9 mouse cellular contexts compared by ENCODE assay signal in genomic region chr2:30237881-30238280, GRCm38 (mm10). TPM values are rescaled to one million over a fixed set of nuclear protein-coding genes. Genes with fewer than 3 reads are reported as not detected.
A peak's percentile ranks its signal among the peaks of the same experiment; 100 is the strongest.
DNase-seq lines count a peak whose midpoint lies in the region; ATAC-seq lines count a peak whose summit lies in the region.
"Had no signal": no experiment of that assay in that cellular context is flagged by ENCODE, and none has a peak within 500 bp of the region (broad histone marks: within the 10 kb centered on the region; RNA-seq: fewer than 3 reads in every experiment).

No protein-coding gene starts in this region.

- intact Hi-C loops in heart, postnatal 25 days (cut with DNase I): loop anchor here (1.0 to 2.0 kb wide), 3 partner anchors 32 to 59 kb away; partner anchors contain the start of genes Kyat1 and Spout1

- H3K27me3 ChIP-seq in heart, embryonic 10.5 days (ENCODE audit: insufficient read depth, poor library complexity, severe bottlenecking): no peaks in the 10 kb centered on the region
- H3K27me3 ChIP-seq in embryonic facial prominence, embryonic 10.5 days (replicated peaks; ENCODE audit: low read depth, poor library complexity, severe bottlenecking): no peaks in the 10 kb centered on the region
- H3K27me3 ChIP-seq in heart, embryonic 14.5 days (ENCODE audit: control insufficient read depth, insufficient read depth, low read length): no peaks in the 10 kb centered on the region
- no peaks in the 10 kb centered on the region for H3K27me3 ChIP-seq in liver, embryonic 16.5 days (ENCODE audit: control insufficient read depth, insufficient read depth, low read depth, low read length)
- H3K27me3 ChIP-seq in neural tube, embryonic 14.5 days (ENCODE audit: control insufficient read depth, insufficient read depth, low read length): no peaks in the 10 kb centered on the region

- peak overlapping the region; percentile 91 for H3K9ac ChIP-seq in heart, embryonic 14.5 days (ENCODE audit: low read length)
- peak overlapping the region; percentile 95 for H3K9ac ChIP-seq in liver, embryonic 16.5 days (ENCODE audit: low read depth, low read length)
- H3K9ac ChIP-seq in neural tube, embryonic 14.5 days (replicated peaks; ENCODE audit: low read depth, low read length): peak overlapping the region; percentile 93

- H3K4me3 ChIP-seq in heart, embryonic 10.5 days: peak overlapping the region; percentile 77
- H3K4me3 ChIP-seq in embryonic facial prominence, embryonic 10.5 days: peak overlapping the region; percentile 95
- H3K4me3 ChIP-seq in heart, embryonic 14.5 days (ENCODE audit: control insufficient read depth in 1 of 2, insufficient read depth in 1 of 2, low read depth in 1 of 2, low read length in 2 of 2): peak overlapping the region; percentile 76 to 93
- peak overlapping the region; percentile 94 for H3K4me3 ChIP-seq in liver, embryonic 16.5 days (ENCODE audit: low read depth, low read length)
- H3K4me3 ChIP-seq in neural tube, embryonic 14.5 days (ENCODE audit: low read depth, low read length): peak overlapping the region; percentile 92

- peak; percentile 76 for ATAC-seq in heart, embryonic 14.5 days (ENCODE audit: insufficient number of reproducible peaks, insufficient read depth, low FRiP score, low read depth)
- ATAC-seq in liver, embryonic 16.5 days (ENCODE audit: low read depth): peak; percentile 79
- peak; percentile 87 for ATAC-seq in neural tube, embryonic 14.5 days (ENCODE audit: low read depth)

- peak overlapping the region; percentile 94 for H3K27ac ChIP-seq in heart, embryonic 10.5 days
- peak overlapping the region; percentile 96 for H3K27ac ChIP-seq in embryonic facial prominence, embryonic 10.5 days (replicated peaks)
- peak overlapping the region; percentile 87 to 91 for H3K27ac ChIP-seq in heart, embryonic 14.5 days (replicated peaks in 1 of 2; ENCODE audit: control insufficient read depth in 1 of 2, insufficient read depth in 1 of 2, low read depth in 2 of 2, low read length in 2 of 2)
- H3K27ac ChIP-seq in liver, embryonic 16.5 days (ENCODE audit: low read length): peak overlapping the region; percentile 77
- peak overlapping the region; percentile 91 for H3K27ac ChIP-seq in neural tube, embryonic 14.5 days (ENCODE audit: low read depth, low read length)

- under 1% methylated on average over 27 of the region's 42 CpGs for WGBS in heart, embryonic 10.5 days
- WGBS in embryonic facial prominence, embryonic 10.5 days: under 1% methylated on average over 42 of the region's 42 CpGs
- under 1% methylated on average over 39 of the region's 42 CpGs for WGBS in heart, embryonic 14.5 days
- WGBS in liver, embryonic 16.5 days (ENCODE audit: insufficient replicate concordance): under 1% methylated on average over 34 of the region's 42 CpGs
- WGBS in neural tube, embryonic 14.5 days: under 1% methylated on average over 33 of the region's 42 CpGs

- peaks cover 48% of the 10 kb centered on the region for H3K4me1 ChIP-seq in heart, embryonic 10.5 days
- peaks cover 32% of the 10 kb centered on the region for H3K4me1 ChIP-seq in embryonic facial prominence, embryonic 10.5 days
- peaks cover 32 to 46% of the 10 kb centered on the region in 2 experiments for H3K4me1 ChIP-seq in heart, embryonic 14.5 days (ENCODE audit: control insufficient read depth in 2 of 2, insufficient read depth in 2 of 2, low read length in 2 of 2)
- H3K4me1 ChIP-seq in liver, embryonic 16.5 days (ENCODE audit: control insufficient read depth, low read depth, low read length): peaks cover 39% of the 10 kb centered on the region
- H3K4me1 ChIP-seq in neural tube, embryonic 14.5 days (ENCODE audit: control insufficient read depth, insufficient read depth, low read length): peaks cover 18% of the 10 kb centered on the region

- H3K9me3 ChIP-seq in heart, embryonic 10.5 days: no peaks in the 10 kb centered on the region
- no peaks in the 10 kb centered on the region for H3K9me3 ChIP-seq in embryonic facial prominence, embryonic 10.5 days
- H3K9me3 ChIP-seq in heart, embryonic 14.5 days (ENCODE audit: control insufficient read depth, low read length): no peaks in the 10 kb centered on the region
- no peaks in the 10 kb centered on the region; the same call in 1 of the 2 replicates for H3K9me3 ChIP-seq in liver, embryonic 16.5 days (replicated peaks; ENCODE audit: control insufficient read depth, low read length)
- no peaks in the 10 kb centered on the region for H3K9me3 ChIP-seq in neural tube, embryonic 14.5 days (ENCODE audit: control insufficient read depth, low read length)

- H3K4me2 ChIP-seq in heart, embryonic 14.5 days (ENCODE audit: low read length): peak overlapping the region; percentile 90
- H3K4me2 ChIP-seq in liver, embryonic 16.5 days (ENCODE audit: low read depth, low read length): peak overlapping the region; percentile 86
- H3K4me2 ChIP-seq in neural tube, embryonic 14.5 days (ENCODE audit: low read depth, low read length): peak overlapping the region; percentile 91

- H3K36me3 ChIP-seq in heart, embryonic 10.5 days: peaks cover 32% of the 10 kb centered on the region
- H3K36me3 ChIP-seq in embryonic facial prominence, embryonic 10.5 days (replicated peaks): peaks cover 35% of the 10 kb centered on the region
- peaks cover 24% of the 10 kb centered on the region for H3K36me3 ChIP-seq in heart, embryonic 14.5 days (ENCODE audit: control insufficient read depth, insufficient read depth, low read length)
- H3K36me3 ChIP-seq in liver, embryonic 16.5 days (ENCODE audit: control insufficient read depth, insufficient read depth): peaks cover 10% of the 10 kb centered on the region
- H3K36me3 ChIP-seq in neural tube, embryonic 14.5 days (ENCODE audit: control insufficient read depth, insufficient read depth, low read length): peaks cover 11% of the 10 kb centered on the region; the same call in 1 of the 2 replicates

- peak; percentile 86 for DNase-seq in heart, embryonic 10.5 days (ENCODE audit: low spot score)
- DNase-seq in heart, postnatal 25 days (ENCODE audit: low spot score): no peak
- DNase-seq in embryonic facial prominence, embryonic 10.5 days (ENCODE audit: low spot score): no peak
- DNase-seq in kidney, postnatal 10 days: peak; percentile 87
- DNase-seq in thymus, postnatal 4 days: peak; percentile 84

RNA-seq across cellular contexts. Expression of gene Lrrc8a, which starts 0.4 kb away (rescaled TPM):
- 20.2 and 34.4 TPM in 2 replicates for polyA plus RNA-seq in heart, embryonic 10.5 days (2016; fragmentation: Nextera tagmentation; extraction: Ambion mirVana)
- 10 to 100 TPM; 58.2 to 66.7 TPM for total RNA-seq in heart, postnatal 25 days (2021)
- polyA plus RNA-seq in embryonic facial prominence, embryonic 10.5 days (2016; fragmentation: Nextera tagmentation; extraction: Ambion mirVana): 46.5 and 47.5 TPM in 2 replicates
- polyA plus RNA-seq in heart, embryonic 14.5 days (2014; fragmentation: Nextera tagmentation; extraction: Ambion mirVana): 47.4 and 52.7 TPM in 2 replicates
- polyA plus RNA-seq in liver, embryonic 16.5 days (2015; fragmentation: Nextera tagmentation; extraction: Ambion mirVana): 11.2 and 11.9 TPM in 2 replicates
- 54.0 and 62.2 TPM in 2 replicates for polyA plus RNA-seq in neural tube, embryonic 14.5 days (2014; fragmentation: Nextera tagmentation; extraction: Ambion mirVana)

RNA-seq across cellular contexts. Expression of gene Gm28035, which starts 2.5 kb away (rescaled TPM):
- polyA plus RNA-seq in heart, embryonic 10.5 days (2016; fragmentation: Nextera tagmentation; extraction: Ambion mirVana): 0.14 and 0.19 TPM in 2 replicates
- total RNA-seq in heart, postnatal 25 days (2021): 1 to 10 TPM; 3.7 to 4.4 TPM
- polyA plus RNA-seq in embryonic facial prominence, embryonic 10.5 days (2016; fragmentation: Nextera tagmentation; extraction: Ambion mirVana): 0.05 and 0.09 TPM in 2 replicates
- polyA plus RNA-seq in heart, embryonic 14.5 days (2014; fragmentation: Nextera tagmentation; extraction: Ambion mirVana): 0.13 and 0.55 TPM in 2 replicates
- polyA plus RNA-seq in liver, embryonic 16.5 days (2015; fragmentation: Nextera tagmentation; extraction: Ambion mirVana): 0.14 and 0.15 TPM in 2 replicates
- 0.15 and 0.17 TPM in 2 replicates for polyA plus RNA-seq in neural tube, embryonic 14.5 days (2014; fragmentation: Nextera tagmentation; extraction: Ambion mirVana)

RNA-seq across cellular contexts. Expression of gene Phyhd1, which starts 28.1 kb away (rescaled TPM):
- polyA plus RNA-seq in heart, embryonic 10.5 days (2016; fragmentation: Nextera tagmentation; extraction: Ambion mirVana): 4.4 and 5.2 TPM in 2 replicates
- 100 to 1,000 TPM in 1 of 2 experiments, 10 to 100 TPM in 1; 94.8 to 104 TPM for total RNA-seq in heart, postnatal 25 days (2021)
- polyA plus RNA-seq in embryonic facial prominence, embryonic 10.5 days (2016; fragmentation: Nextera tagmentation; extraction: Ambion mirVana): 2.9 and 4.9 TPM in 2 replicates
- 10.8 TPM in 2 replicates for polyA plus RNA-seq in heart, embryonic 14.5 days (2014; fragmentation: Nextera tagmentation; extraction: Ambion mirVana)
- 14.4 and 16.0 TPM in 2 replicates for polyA plus RNA-seq in liver, embryonic 16.5 days (2015; fragmentation: Nextera tagmentation; extraction: Ambion mirVana)
- 4.5 and 5.1 TPM in 2 replicates for polyA plus RNA-seq in neural tube, embryonic 14.5 days (2014; fragmentation: Nextera tagmentation; extraction: Ambion mirVana)

RNA-seq across cellular contexts. Expression of gene Kyat1, which starts 32.2 kb away (rescaled TPM):
- polyA plus RNA-seq in heart, embryonic 10.5 days (2016; fragmentation: Nextera tagmentation; extraction: Ambion mirVana): 12.8 and 17.2 TPM in 2 replicates
- 10 to 100 TPM; 43.1 to 44.0 TPM for total RNA-seq in heart, postnatal 25 days (2021)
- 8.2 and 8.3 TPM in 2 replicates for polyA plus RNA-seq in embryonic facial prominence, embryonic 10.5 days (2016; fragmentation: Nextera tagmentation; extraction: Ambion mirVana)
- 22.0 and 26.0 TPM in 2 replicates for polyA plus RNA-seq in heart, embryonic 14.5 days (2014; fragmentation: Nextera tagmentation; extraction: Ambion mirVana)
- polyA plus RNA-seq in liver, embryonic 16.5 days (2015; fragmentation: Nextera tagmentation; extraction: Ambion mirVana): 13.1 and 14.2 TPM in 2 replicates
- 14.5 and 19.5 TPM in 2 replicates for polyA plus RNA-seq in neural tube, embryonic 14.5 days (2014; fragmentation: Nextera tagmentation; extraction: Ambion mirVana)

RNA-seq across cellular contexts. Expression of gene Gm28038, which starts 43.0 kb away (rescaled TPM):
- not detected in 2 replicates for polyA plus RNA-seq in heart, embryonic 10.5 days (2016; fragmentation: Nextera tagmentation; extraction: Ambion mirVana)
- total RNA-seq in heart, postnatal 25 days (2021): under 1 TPM in 1 of 2 experiments, not detected in 1; 0.91 TPM
- not detected in 2 replicates for polyA plus RNA-seq in embryonic facial prominence, embryonic 10.5 days (2016; fragmentation: Nextera tagmentation; extraction: Ambion mirVana)
- polyA plus RNA-seq in heart, embryonic 14.5 days (2014; fragmentation: Nextera tagmentation; extraction: Ambion mirVana): not detected in 2 replicates
- polyA plus RNA-seq in liver, embryonic 16.5 days (2015; fragmentation: Nextera tagmentation; extraction: Ambion mirVana): not detected in 2 replicates
- polyA plus RNA-seq in neural tube, embryonic 14.5 days (2014; fragmentation: Nextera tagmentation; extraction: Ambion mirVana): not detected in 2 replicates
- total RNA-seq: left cerebral cortex, adult 8-10 months had no signal

Comparison
In these comparisons a context has a peak if more than half of its experiments do, and no peak if none do; other contexts are left out.
1. DNase-seq: peak in heart, embryonic 10.5 days (single experiment), kidney, postnatal 10 days (single experiment) and thymus, postnatal 4 days (single experiment); none in heart, postnatal 25 days (single experiment) and embryonic facial prominence, embryonic 10.5 days (single experiment).
2. Peak in every context shown above with its lines, with median percentiles within 50 percentile points of each other: H3K27ac ChIP-seq, H3K4me3 ChIP-seq, ATAC-seq, H3K4me2 ChIP-seq and H3K9ac ChIP-seq.